22 mouse cellular contexts compared by ENCODE assay signal in genomic region chr13:73346743-73347142, GRCm38 (mm10). TPM values are rescaled to one million over a fixed set of nuclear protein-coding genes. Genes with fewer than 3 reads are reported as not detected.
DNase-seq lines count a peak whose midpoint lies in the region; ATAC-seq and TF ChIP-seq lines count a peak whose summit lies in the region.
"Had no signal": no experiment of that assay in that cellular context is flagged by ENCODE, and none has a peak within 500 bp of the region (broad histone marks: within the 10 kb centered on the region; RNA-seq: fewer than 3 reads in every experiment).

No protein-coding gene starts in this region.

- TF ChIP-seq CTCF in E14TG2a.4 (conservative IDR thresholded peaks at IDR 0.05; ENCODE audit: low read length): no peak

- H3K36me3 ChIP-seq in heart, embryonic 16.5 days (ENCODE audit: control insufficient read depth, insufficient read depth): no peaks in the 10 kb centered on the region
- H3K36me3 ChIP-seq in E14TG2a.4 (ENCODE audit: insufficient read depth, low read length): peaks cover 34% of the 10 kb centered on the region
- no peaks in the 10 kb centered on the region for H3K36me3 ChIP-seq in embryonic facial prominence, embryonic 10.5 days (replicated peaks)
- H3K36me3 ChIP-seq: forebrain, embryonic 15.5 days; limb, embryonic 13.5 days; midbrain, embryonic 12.5 days; neural tube, embryonic 15.5 days had no signal

- H3K27me3 ChIP-seq in heart, embryonic 16.5 days (ENCODE audit: control insufficient read depth, insufficient read depth, low read length): no peaks in the 10 kb centered on the region
- H3K27me3 ChIP-seq in E14TG2a.4 (ENCODE audit: insufficient read depth, low read length): no peaks in the 10 kb centered on the region
- no peaks in the 10 kb centered on the region for H3K27me3 ChIP-seq in embryonic facial prominence, embryonic 10.5 days (replicated peaks; ENCODE audit: low read depth, poor library complexity, severe bottlenecking)
- H3K27me3 ChIP-seq: forebrain, embryonic 15.5 days; limb, embryonic 13.5 days; midbrain, embryonic 12.5 days; neural tube, embryonic 15.5 days; Patski had no signal

- peak overlapping the region; percentile 78 for H3K27ac ChIP-seq in heart, embryonic 16.5 days (ENCODE audit: low read length)
- H3K27ac ChIP-seq in embryonic facial prominence, embryonic 10.5 days (replicated peaks): peak overlapping the region; percentile 80
- H3K27ac ChIP-seq: forebrain, embryonic 15.5 days; limb, embryonic 13.5 days; liver, embryonic 14.5 days; macrophage; midbrain, embryonic 12.5 days; neural tube, embryonic 15.5 days had no signal

- H3K4me3 ChIP-seq in heart, embryonic 16.5 days (ENCODE audit: low read length): peak overlapping the region; percentile 27
- H3K4me3 ChIP-seq in E14TG2a.4 (replicated peaks; ENCODE audit: low read length): peak overlapping the region; percentile 81
- no peak overlapping the region for H3K4me3 ChIP-seq in embryonic facial prominence, embryonic 10.5 days
- H3K4me3 ChIP-seq: forebrain, embryonic 15.5 days; limb, embryonic 13.5 days; midbrain, embryonic 12.5 days; myocyte; neural tube, embryonic 15.5 days had no signal

- H3K9ac ChIP-seq in heart, embryonic 16.5 days (ENCODE audit: low read length): peak overlapping the region; percentile 21
- H3K9ac ChIP-seq: forebrain, embryonic 15.5 days; limb, embryonic 13.5 days; liver, embryonic 14.5 days; midbrain, embryonic 12.5 days; neural tube, embryonic 15.5 days had no signal

- peak overlapping the region; percentile 45 for H3K4me2 ChIP-seq in heart, embryonic 16.5 days (ENCODE audit: low read depth, low read length)
- H3K4me2 ChIP-seq: forebrain, embryonic 15.5 days; limb, embryonic 13.5 days; midbrain, embryonic 12.5 days; neural tube, embryonic 15.5 days had no signal

- no peaks in the 10 kb centered on the region for H3K9me3 ChIP-seq in heart, embryonic 16.5 days (replicated peaks; ENCODE audit: control insufficient read depth, low read length)
- H3K9me3 ChIP-seq in E14TG2a.4 (ENCODE audit: low read length): no peaks in the 10 kb centered on the region
- no peaks in the 10 kb centered on the region for H3K9me3 ChIP-seq in embryonic facial prominence, embryonic 10.5 days
- H3K9me3 ChIP-seq: forebrain, embryonic 15.5 days; limb, embryonic 13.5 days; midbrain, embryonic 12.5 days; neural tube, embryonic 15.5 days had no signal

- ATAC-seq in heart, embryonic 16.5 days (replicated peaks; ENCODE audit: extremely low read depth, insufficient read depth, low FRiP score): peak; percentile 58
- ATAC-seq in cerebellum, adult (ENCODE audit: insufficient number of reproducible peaks, low FRiP score, low TSS enrichment): no peak
- ATAC-seq in activated CD4-positive, CD25-positive, alpha-beta regulatory T cell, adult 4 months: no peak
- ATAC-seq: forebrain, embryonic 15.5 days; hindbrain, embryonic 16.5 days; Patski had no signal

- DNase-seq in embryo, embryonic 9.5 days (ENCODE audit: extremely low spot score): peak; percentile 20
- DNase-seq in embryo, embryonic 11 days: no peak
- DNase-seq in heart, adult 8-10 months (ENCODE audit: low spot score): no peak
- peak; percentile 23 for DNase-seq in embryonic facial prominence, embryonic 10.5 days (ENCODE audit: low spot score)
- DNase-seq: cerebellum, adult 9-11 months; kidney, adult 11 months; kidney, postnatal 36 days; layer of hippocampus, adult 9-11 months; right cerebral cortex, postnatal 25 days had no signal

- 50% methylated on average over 4 of the region's 4 CpGs for WGBS in heart, embryonic 16.5 days
- WGBS in embryonic facial prominence, embryonic 10.5 days: 66% methylated on average over 4 of the region's 4 CpGs

- H3K4me1 ChIP-seq in heart, embryonic 16.5 days (ENCODE audit: control insufficient read depth, insufficient read depth, low read length): peaks cover 3% of the 10 kb centered on the region; the same call in 1 of the 2 replicates
- peaks cover 69% of the 10 kb centered on the region for H3K4me1 ChIP-seq in E14TG2a.4 (replicated peaks; ENCODE audit: low read depth, low read length)
- H3K4me1 ChIP-seq in embryonic facial prominence, embryonic 10.5 days: peaks cover 16% of the 10 kb centered on the region
- H3K4me1 ChIP-seq: forebrain, embryonic 15.5 days; limb, embryonic 13.5 days; midbrain, embryonic 12.5 days; neural tube, embryonic 15.5 days had no signal

RNA-seq across cellular contexts. Expression of gene Ndufs6, which starts 18.4 kb away (rescaled TPM):
- polyA plus RNA-seq in heart, embryonic 16.5 days (2015; fragmentation: Nextera tagmentation; extraction: Ambion mirVana): 798 and 819 TPM in 2 replicates
- total RNA-seq in heart, adult 8-10 months (2022): 1,000 to 10,000 TPM; 1,175 to 1,391 (median 1,278) TPM
- 401 and 406 TPM in 2 replicates for polyA plus RNA-seq in embryonic facial prominence, embryonic 10.5 days (2016; fragmentation: Nextera tagmentation; extraction: Ambion mirVana)
- 100 to 1,000 TPM; 157 to 168 TPM for polyA plus RNA-seq in activated CD4-positive, CD25-positive, alpha-beta regulatory T cell, adult 4 months (2017; shearing (Covaris generic))

RNA-seq across cellular contexts. Expression of gene Mrpl36, which starts 18.4 kb away (rescaled TPM):
- polyA plus RNA-seq in heart, embryonic 16.5 days (2015; fragmentation: Nextera tagmentation; extraction: Ambion mirVana): 138 TPM in 2 replicates
- total RNA-seq in heart, adult 8-10 months (2022): 10 to 100 TPM; 55.1 to 69.7 (median 59.7) TPM
- 135 and 140 TPM in 2 replicates for polyA plus RNA-seq in embryonic facial prominence, embryonic 10.5 days (2016; fragmentation: Nextera tagmentation; extraction: Ambion mirVana)
- 100 to 1,000 TPM; 138 to 148 TPM for polyA plus RNA-seq in activated CD4-positive, CD25-positive, alpha-beta regulatory T cell, adult 4 months (2017; shearing (Covaris generic))

Comparison
In these comparisons a context has a peak if more than half of its experiments do, and no peak if none do; other contexts are left out.
1. DNase-seq: peak in embryo, embryonic 9.5 days (single experiment) and embryonic facial prominence, embryonic 10.5 days (single experiment); none in embryo, embryonic 11 days (single experiment) and heart, adult 8-10 months (single experiment).